In genomic region chr9:25455027-25455426, GRCm38 (mm10) we compare ENCODE assay signal across 21 mouse cellular contexts.
"Had no signal": no experiment of that assay in that cellular context is flagged by ENCODE, and none has a peak within 500 bp of the region (broad histone marks: within the 10 kb centered on the region; RNA-seq: fewer than 3 reads in every experiment).

No protein-coding gene starts in this region.

- H3K36me3 ChIP-seq: kidney, embryonic 15.5 days; limb, embryonic 12.5 days; limb, embryonic 15.5 days; lung, embryonic 15.5 days; midbrain, embryonic 12.5 days; midbrain, embryonic 15.5 days; neural tube, embryonic 12.5 days; neural tube, embryonic 15.5 days had no signal

- H3K9ac ChIP-seq: kidney, embryonic 15.5 days; limb, embryonic 12.5 days; limb, embryonic 15.5 days; liver, embryonic 14.5 days; lung, embryonic 15.5 days; midbrain, embryonic 12.5 days; midbrain, embryonic 15.5 days; neural tube, embryonic 12.5 days; neural tube, embryonic 15.5 days had no signal

- H3K4me2 ChIP-seq: kidney, embryonic 15.5 days; limb, embryonic 12.5 days; limb, embryonic 15.5 days; lung, embryonic 15.5 days; midbrain, embryonic 12.5 days; midbrain, embryonic 15.5 days; neural tube, embryonic 12.5 days; neural tube, embryonic 15.5 days had no signal

- H3K9me3 ChIP-seq: kidney, embryonic 15.5 days; limb, embryonic 12.5 days; limb, embryonic 15.5 days; lung, embryonic 15.5 days; midbrain, embryonic 12.5 days; midbrain, embryonic 15.5 days; neural tube, embryonic 12.5 days; neural tube, embryonic 15.5 days had no signal

- H3K27me3 ChIP-seq: kidney, embryonic 15.5 days; limb, embryonic 12.5 days; limb, embryonic 15.5 days; lung, embryonic 15.5 days; midbrain, embryonic 12.5 days; midbrain, embryonic 15.5 days; neural tube, embryonic 12.5 days; neural tube, embryonic 15.5 days had no signal

- H3K27ac ChIP-seq: kidney, embryonic 15.5 days; limb, embryonic 12.5 days; limb, embryonic 15.5 days; liver, embryonic 14.5 days; lung, embryonic 15.5 days; macrophage; midbrain, embryonic 12.5 days; midbrain, embryonic 15.5 days; neural tube, embryonic 12.5 days; neural tube, embryonic 15.5 days had no signal

- ATAC-seq: midbrain, embryonic 15.5 days had no signal

- H3K4me1 ChIP-seq: kidney, embryonic 15.5 days; limb, embryonic 12.5 days; limb, embryonic 15.5 days; lung, embryonic 15.5 days; midbrain, embryonic 12.5 days; midbrain, embryonic 15.5 days; neural tube, embryonic 12.5 days; neural tube, embryonic 15.5 days had no signal

- H3K4me3 ChIP-seq: kidney, embryonic 15.5 days; limb, embryonic 12.5 days; limb, embryonic 15.5 days; lung, embryonic 15.5 days; midbrain, embryonic 12.5 days; midbrain, embryonic 15.5 days; neural tube, embryonic 12.5 days; neural tube, embryonic 15.5 days had no signal

- DNase-seq: kidney, adult 11 months; kidney, adult 8-10 months; kidney, postnatal 10 days; kidney, postnatal 36 days; left cerebral cortex, postnatal 4 days; lung, adult 18-20 months; lung, postnatal 14 days; right cerebral cortex, adult 18-20 months; right cerebral cortex, postnatal 14 days; right cerebral cortex, postnatal 4 days; thymus, postnatal 25 days had no signal
